Mouse (Mus musculus): Measurements from ENCODE around the gene Frk. TPM values are rescaled to one million over a fixed set of nuclear protein-coding genes. Genes with fewer than 3 reads are reported as not detected.

Frk gene
- polyA plus RNA-seq, 1 experiment from 2014 or later: 18.0 TPM

DNA sequence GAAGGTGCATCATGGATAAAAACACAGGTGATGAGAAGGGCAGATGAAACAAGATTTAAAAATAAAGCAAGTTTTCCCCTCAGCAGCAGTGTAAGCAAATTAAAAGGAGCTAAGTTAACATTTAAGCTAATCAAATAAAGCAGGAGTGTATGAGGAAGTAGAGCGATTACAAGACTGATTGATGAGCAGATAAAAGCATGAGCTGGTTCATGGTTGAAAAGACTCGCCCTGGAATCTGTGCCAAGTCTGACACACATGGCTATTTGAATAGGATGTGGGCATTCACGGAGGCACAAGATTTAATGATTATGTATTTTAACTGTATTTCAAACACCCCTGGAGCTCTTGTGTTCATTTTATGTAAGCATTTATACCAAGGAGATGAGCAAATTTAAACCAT lies 28.0 kb downstream of the Frk start:
- 27% methylated on average over 3 of the region's 3 CpGs for WGBS
- no peak for TF ChIP-seq CTCF (IDR thresholded peaks at IDR 0.05; ENCODE audit: low read depth)
- Histone ChIP-seq H3K27me3 (replicated peaks; ENCODE audit: control insufficient read depth, insufficient read depth, low read length) (no peaks in the 10 kb centered on the region), H3K4me3 (ENCODE audit: low read depth, low read length) (no peak overlapping the region), H3K36me3 (ENCODE audit: control insufficient read depth, insufficient read depth) (no peaks in the 10 kb centered on the region), H3K4me1 (replicated peaks; ENCODE audit: control insufficient read depth, insufficient read depth, low read length) (peaks cover 13% of the 10 kb centered on the region; the same call in 1 of the 2 replicates), H3K4me2 (replicated peaks; ENCODE audit: low read depth) (no peak overlapping the region), H3K27ac (ENCODE audit: low read depth, low read length) (no peak overlapping the region), H3K9ac (ENCODE audit: low read depth, low read length) (no peak overlapping the region), H3K9me3 (ENCODE audit: control insufficient read depth) (no peaks in the 10 kb centered on the region)
- ATAC-seq: no peak

DNA sequence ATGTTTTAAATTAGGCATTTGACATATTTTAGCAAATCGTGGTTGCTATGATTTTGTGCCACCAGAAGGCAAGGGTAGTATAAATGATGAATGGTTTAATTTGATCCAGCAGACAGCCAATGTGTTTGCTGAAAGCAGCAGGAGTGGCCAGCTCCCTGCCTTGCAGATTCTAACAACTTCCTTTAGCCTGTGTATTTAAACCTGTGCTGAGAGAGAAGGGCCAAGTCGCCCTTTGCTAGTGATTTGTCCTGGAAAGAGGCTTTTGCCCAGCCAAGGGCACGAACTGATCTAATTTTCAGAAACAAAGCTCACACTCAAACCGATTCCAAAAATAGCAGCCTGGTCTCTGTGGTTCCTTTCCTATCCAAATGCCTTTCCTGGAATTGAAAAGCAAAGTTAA lies 29.4 kb downstream of the Frk start:
- Histone ChIP-seq H3K4me1 (replicated peaks; ENCODE audit: control insufficient read depth, insufficient read depth, low read length) (peaks cover 13% of the 10 kb centered on the region; the same call in 1 of the 2 replicates), H3K36me3 (ENCODE audit: control insufficient read depth, insufficient read depth) (no peaks in the 10 kb centered on the region), H3K27me3 (replicated peaks; ENCODE audit: control insufficient read depth, insufficient read depth, low read length) (no peaks in the 10 kb centered on the region), H3K4me3 (ENCODE audit: low read depth, low read length) (no peak overlapping the region), H3K27ac (ENCODE audit: low read depth, low read length) (no peak overlapping the region), H3K9ac (ENCODE audit: low read depth, low read length) (no peak overlapping the region), H3K4me2 (replicated peaks; ENCODE audit: low read depth) (no peak overlapping the region), H3K9me3 (ENCODE audit: control insufficient read depth) (no peaks in the 10 kb centered on the region)
- ATAC-seq: no peak
- no peak for TF ChIP-seq CTCF (IDR thresholded peaks at IDR 0.05; ENCODE audit: low read depth)
- whole genome bisulfite sequencing: 19% methylated on average over 4 of the region's 4 CpGs

DNA sequence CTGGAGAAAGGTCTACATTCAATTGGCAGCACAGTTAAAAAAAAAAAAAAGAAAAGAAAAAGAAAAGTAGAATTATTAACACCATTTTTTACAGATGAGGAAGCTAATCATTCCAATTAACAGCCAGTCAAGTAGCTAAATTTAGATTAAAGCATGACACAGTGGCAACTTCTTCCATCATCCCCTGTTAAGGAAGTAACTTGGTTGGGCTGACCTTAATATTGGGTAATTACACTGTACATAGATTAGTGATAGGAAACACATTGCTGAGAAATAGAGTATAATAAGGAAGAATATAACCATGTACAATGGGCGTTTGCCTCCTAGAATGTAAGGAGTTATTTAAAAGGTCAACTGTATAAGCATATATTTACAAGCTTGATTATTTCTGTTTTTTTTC lies 42.4 kb downstream of the Frk start:
- Histone ChIP-seq H3K4me2 (replicated peaks; ENCODE audit: low read depth) (no peak overlapping the region), H3K4me1 (replicated peaks; ENCODE audit: control insufficient read depth, insufficient read depth, low read length) (no peaks in the 10 kb centered on the region), H3K36me3 (ENCODE audit: control insufficient read depth, insufficient read depth) (no peaks in the 10 kb centered on the region), H3K9me3 (ENCODE audit: control insufficient read depth) (no peaks in the 10 kb centered on the region), H3K9ac (ENCODE audit: low read depth, low read length) (no peak overlapping the region), H3K4me3 (ENCODE audit: low read depth, low read length) (no peak overlapping the region), H3K27me3 (replicated peaks; ENCODE audit: control insufficient read depth, insufficient read depth, low read length) (no peaks in the 10 kb centered on the region), H3K27ac (ENCODE audit: low read depth, low read length) (no peak overlapping the region)
- WGBS: 57% methylated on average over 1 of the region's 1 CpGs
- no peak for ATAC-seq
- no peak for TF ChIP-seq CTCF (IDR thresholded peaks at IDR 0.05; ENCODE audit: low read depth)

DNA sequence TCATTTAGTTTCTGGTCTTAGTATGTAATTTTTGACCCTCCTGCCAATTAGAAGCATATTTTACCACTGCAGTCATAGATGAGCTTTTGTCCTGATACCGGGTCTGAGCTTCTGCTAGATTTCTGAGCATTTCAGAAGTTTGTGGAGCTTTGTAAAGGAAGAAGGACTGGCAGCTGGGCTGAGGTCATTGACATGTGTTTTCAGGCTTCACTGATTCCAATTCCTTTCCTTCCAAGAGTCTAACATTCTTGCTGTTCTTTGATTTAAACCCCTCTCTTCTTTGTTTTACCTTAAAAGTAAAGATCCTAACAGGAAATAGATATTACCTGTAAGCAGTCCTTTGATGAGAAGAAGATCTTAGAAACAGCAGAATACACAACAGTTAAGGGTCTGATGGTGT lies 48.6 kb downstream of the Frk start:
- no peaks in the 10 kb centered on the region for H3K4me1 ChIP-seq (replicated peaks; ENCODE audit: control insufficient read depth, insufficient read depth, low read length)
- H3K4me3 ChIP-seq (ENCODE audit: low read depth, low read length): no peak overlapping the region
- H3K9ac ChIP-seq (ENCODE audit: low read depth, low read length): no peak overlapping the region
- no peak for ATAC-seq
- TF ChIP-seq CTCF (IDR thresholded peaks at IDR 0.05; ENCODE audit: low read depth): no peak
- no peaks in the 10 kb centered on the region for H3K9me3 ChIP-seq (ENCODE audit: control insufficient read depth)
- H3K4me2 ChIP-seq (replicated peaks; ENCODE audit: low read depth): no peak overlapping the region
- WGBS: 63% methylated on average over 1 of the region's 1 CpGs
- H3K27ac ChIP-seq (ENCODE audit: low read depth, low read length): no peak overlapping the region
- H3K36me3 ChIP-seq (ENCODE audit: control insufficient read depth, insufficient read depth): no peaks in the 10 kb centered on the region
- no peaks in the 10 kb centered on the region for H3K27me3 ChIP-seq (replicated peaks; ENCODE audit: control insufficient read depth, insufficient read depth, low read length)

DNA sequence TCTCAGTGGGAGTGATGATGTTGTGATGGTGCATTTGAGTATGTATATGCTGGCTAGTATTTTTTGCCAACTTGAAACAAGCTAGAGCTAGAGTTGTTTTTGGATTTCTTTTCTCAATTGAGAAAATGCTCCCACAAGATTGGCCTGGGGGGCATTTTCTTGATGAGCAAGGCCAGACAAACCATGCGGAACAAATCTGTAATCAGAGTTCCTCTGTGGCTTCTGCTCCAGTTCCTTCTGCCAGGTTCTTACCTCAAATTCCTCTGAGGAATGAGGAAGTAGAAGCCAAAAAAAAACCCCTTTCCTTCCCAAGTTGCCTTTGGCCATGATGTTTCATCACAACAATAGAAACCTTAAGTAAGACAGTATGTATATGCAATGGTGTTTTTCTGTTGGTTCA lies 49.3 kb downstream of the Frk start:
- TF ChIP-seq CTCF (IDR thresholded peaks at IDR 0.05; ENCODE audit: low read depth): no peak
- no peak overlapping the region for H3K4me2 ChIP-seq (replicated peaks; ENCODE audit: low read depth)
- H3K4me1 ChIP-seq (replicated peaks; ENCODE audit: control insufficient read depth, insufficient read depth, low read length): no peaks in the 10 kb centered on the region
- H3K27ac ChIP-seq (ENCODE audit: low read depth, low read length): no peak overlapping the region
- no peaks in the 10 kb centered on the region for H3K36me3 ChIP-seq (ENCODE audit: control insufficient read depth, insufficient read depth)
- no peaks in the 10 kb centered on the region for H3K27me3 ChIP-seq (replicated peaks; ENCODE audit: control insufficient read depth, insufficient read depth, low read length)
- H3K9ac ChIP-seq (ENCODE audit: low read depth, low read length): no peak overlapping the region
- WGBS: 72% methylated on average over 1 of the region's 1 CpGs
- no peak overlapping the region for H3K4me3 ChIP-seq (ENCODE audit: low read depth, low read length)
- H3K9me3 ChIP-seq (ENCODE audit: control insufficient read depth): no peaks in the 10 kb centered on the region
- no peak for ATAC-seq

DNA sequence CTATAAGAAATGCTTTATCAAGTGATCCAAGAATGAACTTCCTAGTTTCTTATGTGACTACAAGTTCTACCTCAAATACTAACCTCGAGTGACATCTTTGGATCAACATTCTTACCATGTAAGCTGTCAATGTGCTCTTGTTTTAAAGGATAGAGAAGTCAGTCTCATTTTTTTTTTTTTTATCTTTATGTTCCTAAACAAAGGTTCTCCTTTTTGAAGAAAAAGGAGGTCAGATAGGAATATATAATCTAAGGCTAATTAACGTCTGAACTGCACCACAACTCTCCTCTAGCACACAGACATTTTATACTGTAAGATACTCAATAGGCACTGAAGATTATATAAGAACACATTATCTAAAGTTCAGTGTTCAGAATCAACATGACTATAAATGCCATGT lies 57.5 kb downstream of the Frk start:
- no peak overlapping the region for H3K27ac ChIP-seq (ENCODE audit: low read depth, low read length)
- no peaks in the 10 kb centered on the region for H3K9me3 ChIP-seq (ENCODE audit: control insufficient read depth)
- H3K27me3 ChIP-seq (replicated peaks; ENCODE audit: control insufficient read depth, insufficient read depth, low read length): no peaks in the 10 kb centered on the region
- ATAC-seq: no peak
- no peak for TF ChIP-seq CTCF (IDR thresholded peaks at IDR 0.05; ENCODE audit: low read depth)
- no peak overlapping the region for H3K4me2 ChIP-seq (replicated peaks; ENCODE audit: low read depth)
- WGBS: 69% methylated on average over 2 of the region's 2 CpGs
- H3K4me3 ChIP-seq (ENCODE audit: low read depth, low read length): no peak overlapping the region
- H3K4me1 ChIP-seq (replicated peaks; ENCODE audit: control insufficient read depth, insufficient read depth, low read length): peaks cover 2% of the 10 kb centered on the region; the same call in 1 of the 2 replicates
- no peaks in the 10 kb centered on the region for H3K36me3 ChIP-seq (ENCODE audit: control insufficient read depth, insufficient read depth)
- no peak overlapping the region for H3K9ac ChIP-seq (ENCODE audit: low read depth, low read length)

Measured in intestine, postnatal 0 days (tissue).